Mouse (Mus musculus) ovary, adult 18-20 months (tissue): ENCODE data around the gene Gm20855.
"Not testable (repeated sequence)": the region's sequence is repeated elsewhere in the genome, so short reads cannot be mapped to it uniquely, and the experiment has no call there.

Source experiments
- DNase-seq: peaks from one replicate; pipeline ENCODE4 v3.0.0; 2022; ENCODE audit warnings: low spot score, mixed read lengths

The Gm20855 gene

DNA sequence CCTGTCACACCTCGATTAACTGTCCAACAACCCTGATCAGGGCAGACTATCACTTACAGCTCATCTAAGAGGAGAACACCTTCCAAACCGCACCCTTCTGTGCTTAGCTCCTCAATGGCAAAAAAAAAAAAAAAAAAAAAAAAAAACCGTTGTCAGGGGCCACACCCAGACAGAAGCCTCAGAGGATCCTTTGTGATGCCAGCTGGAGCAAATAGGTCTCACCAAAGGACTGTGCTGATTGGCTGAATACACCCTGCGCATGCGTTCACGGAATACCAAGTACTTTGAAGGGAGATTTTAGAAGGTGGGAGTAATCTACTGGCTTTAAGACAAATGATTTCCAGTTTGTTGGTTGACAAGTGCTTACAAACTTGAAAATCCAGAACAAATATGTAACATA is at the start of gene Gm20855:
Gene Gm20855 (minus strand): TSS at position 101 of the 400 bp plus-strand sequence.
- DNase-seq, result not testable (repeated sequence)
